In the genomic region with DNA sequence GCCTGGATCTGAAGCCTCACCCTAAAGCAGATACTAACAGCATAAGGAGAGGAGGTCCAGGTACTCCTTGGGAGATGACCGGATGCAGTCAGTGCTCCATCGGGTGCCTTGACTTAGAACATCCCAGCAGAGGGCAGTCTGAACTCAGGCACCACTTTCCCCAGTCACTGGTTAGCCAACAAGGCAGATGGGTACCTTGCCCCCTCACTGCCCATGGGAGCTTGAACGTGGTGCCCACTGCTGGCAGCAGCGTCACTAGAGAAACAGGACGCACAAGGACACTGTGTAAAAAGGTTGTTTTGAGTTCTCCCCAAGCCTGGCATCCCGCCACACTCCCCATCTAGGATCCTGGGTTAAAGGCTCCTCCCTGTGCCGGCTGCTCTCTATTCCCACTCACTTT, we compare ENCODE assay signal across 9 mouse cellular contexts. TPM values are rescaled to one million over a fixed set of nuclear protein-coding genes. Genes with fewer than 3 reads are reported as not detected.
DNase-seq lines count a peak whose midpoint lies in the region; ATAC-seq lines count a peak whose summit lies in the region.
"Had no signal": no experiment of that assay in that cellular context is flagged by ENCODE, and none has a peak within 500 bp of the region (broad histone marks: within the 10 kb centered on the region; RNA-seq: fewer than 3 reads in every experiment).

No protein-coding gene starts in this region.

- no peak overlapping the region for H3K4me2 ChIP-seq in liver, embryonic 13.5 days

- no peak overlapping the region for H3K4me3 ChIP-seq in liver, embryonic 13.5 days (replicated peaks)
- H3K4me3 ChIP-seq: erythroblast, embryonic 14.5 days had no signal

- peaks cover 3% of the 10 kb centered on the region; the same call in 1 of the 2 replicates for H3K27me3 ChIP-seq in liver, embryonic 13.5 days

- H3K4me1 ChIP-seq in liver, embryonic 13.5 days (replicated peaks) = no peaks in the 10 kb centered on the region; the same call in 1 of the 2 replicates

- peak; percentile 40 for DNase-seq in A20 (ENCODE audit: low read depth, low spot score)
- peak; percentile 60 for DNase-seq in Muller cell, postnatal 12 days (ENCODE audit: inconsistent ontology term)
- peak; percentile 53 to 59 for DNase-seq in cerebellum, postnatal 36 days
- peak; percentile 52 to 67 for DNase-seq in kidney, adult 8-10 months
- peak; percentile 34 for DNase-seq in liver, embryonic 13.5 days
- DNase-seq in retina, postnatal 1 day = peak; percentile 78
- no peak for DNase-seq in urinary bladder, adult 2 months (ENCODE audit: low spot score)

- no peaks in the 10 kb centered on the region for H3K9me3 ChIP-seq in liver, embryonic 13.5 days (replicated peaks)

- no peak overlapping the region for H3K9ac ChIP-seq in liver, embryonic 13.5 days

- whole genome bisulfite sequencing in liver, embryonic 13.5 days (ENCODE audit: insufficient replicate concordance) = 31% methylated on average over 7 of the region's 7 CpGs

- H3K36me3 ChIP-seq in liver, embryonic 13.5 days = no peaks in the 10 kb centered on the region

- peak; percentile 74 for ATAC-seq in granulocyte monocyte progenitor cell, adult 5-6 weeks (replicated peaks; ENCODE audit: poor library complexity, severe bottlenecking)
- peak; percentile 55 for ATAC-seq in liver, embryonic 13.5 days (ENCODE audit: low read depth)

- H3K27ac ChIP-seq in liver, embryonic 13.5 days = no peak overlapping the region

RNA-seq across cellular contexts. Expression of a gene that starts 24.1 kb away (rescaled TPM):
- 34.8 and 35.3 TPM in 2 replicates for total RNA-seq in granulocyte monocyte progenitor cell, adult 5-6 weeks (2014; fragmentation: Nextera tagmentation)
- total RNA-seq in granulocyte monocyte progenitor cell, adult 5-6 weeks (2017) = 71.3 and 85.3 TPM in 2 replicates
- polyA plus RNA-seq in liver, embryonic 13.5 days (2015; fragmentation: Nextera tagmentation; extraction: Ambion mirVana) = 48.6 and 55.8 TPM in 2 replicates
- 26.0 and 34.4 TPM in 2 replicates for polyA plus RNA-seq in urinary bladder, adult 2 months (2012; rRNA removed)

RNA-seq across cellular contexts. Expression of a gene that starts 45.0 kb away (rescaled TPM):
- 18.4 and 18.6 TPM in 2 replicates for total RNA-seq in granulocyte monocyte progenitor cell, adult 5-6 weeks (2014; fragmentation: Nextera tagmentation)
- total RNA-seq in granulocyte monocyte progenitor cell, adult 5-6 weeks (2017) = 17.4 and 22.2 TPM in 2 replicates
- 9.6 and 10.9 TPM in 2 replicates for polyA plus RNA-seq in liver, embryonic 13.5 days (2015; fragmentation: Nextera tagmentation; extraction: Ambion mirVana)
- 19.4 and 19.5 TPM in 2 replicates for polyA plus RNA-seq in urinary bladder, adult 2 months (2012; rRNA removed)
